Mouse (Mus musculus) limb, embryonic 10.5 days (tissue): ENCODE measurements at regions not wholly inside any gene's neighbourhood (a gene's known extent, or its start where the extent isn't known, plus 50 kb on each side); places are given as distances from the start of the nearest gene placed in this dataset.

ENCODE experiments used
- DNase-seq: peaks from one replicate; pipeline ENCODE4 v3.0.0-alpha.2; 2017; ENCODE audit warnings: low spot score
- H3K27ac ChIP-seq: fragments of 300-500 bp; sonication (generic); 2 replicates; pipeline ENCODE4 v1.5.1; 2016; ENCODE audit warnings: mild to moderate bottlenecking
- H3K27me3 ChIP-seq: fragments of 300-500 bp; sonication (generic); 2 replicates; pipeline ENCODE4 v1.6.1; 2016; ENCODE audit warnings: low read depth, mild to moderate bottlenecking; ENCODE audit not compliant: poor library complexity, severe bottlenecking
- H3K36me3 ChIP-seq: fragments of 300-500 bp; sonication (generic); 2 replicates; pipeline ENCODE4 v1.6.1; 2016; ENCODE audit warnings: mild to moderate bottlenecking, moderate library complexity
- H3K4me1 ChIP-seq: fragments of 300-500 bp; sonication (generic); 2 replicates; pipeline ENCODE4 v1.6.1; 2016
- H3K4me3 ChIP-seq: fragments of 300-500 bp; sonication (generic); 2 replicates; pipeline ENCODE4 v1.5.1; 2016; ENCODE audit warnings: mild to moderate bottlenecking, moderate library complexity
- H3K9me3 ChIP-seq: fragments of 300-500 bp; sonication (generic); replicated peaks from 2 replicates; pipeline ENCODE4 v1.6.1; 2016; ENCODE audit warnings: mild to moderate bottlenecking
- WGBS: fragments of 180-500 bp; shearing (Covaris S2); methylation state at CpG from one replicate; pipeline ENCODE4 v1.1.7; 2016; 5-methylcytosine and 5-hydroxymethylcytosine counted together

DNA sequence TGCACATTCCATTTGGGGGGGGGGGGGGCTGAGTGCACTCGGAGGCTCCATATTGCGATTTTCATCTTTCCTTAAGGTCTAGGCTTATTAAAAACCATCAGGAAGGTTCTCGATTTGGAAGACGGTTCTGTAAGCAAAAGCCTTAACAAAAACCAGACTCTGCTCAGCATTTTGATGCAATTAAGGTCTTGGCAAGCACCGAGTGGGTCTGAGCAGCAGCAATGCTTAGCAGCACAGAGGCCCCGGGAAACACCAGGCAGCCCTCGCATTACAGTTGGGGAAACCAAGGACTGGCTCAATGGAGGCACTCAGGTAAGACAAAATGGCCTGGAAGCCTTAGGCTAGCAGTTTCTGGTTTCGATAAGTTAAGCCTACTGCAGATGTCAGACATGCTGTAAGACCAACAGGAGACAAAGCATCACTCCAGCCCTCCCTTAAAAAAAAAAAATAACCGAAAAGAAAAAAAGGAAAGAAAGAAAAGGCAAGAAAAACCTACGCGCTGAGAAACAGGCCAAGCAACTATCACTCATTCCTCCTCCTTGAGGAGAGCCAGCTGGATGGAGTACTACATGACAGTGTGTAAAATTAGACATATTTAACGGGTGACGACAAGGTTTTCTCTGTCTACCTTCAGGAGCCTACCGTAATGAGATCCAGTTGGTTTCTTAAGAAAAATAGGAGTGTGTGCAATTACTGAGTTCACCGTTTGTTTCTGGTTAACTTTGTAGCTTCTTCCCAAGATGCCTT, 436.3 kb upstream of the Zmiz1 start:
- DNase-seq: no peak
- H3K27ac ChIP-seq: peak overlapping the region; percentile 87
- H3K4me3 ChIP-seq: no peak overlapping the region
- no peaks in the 10 kb centered on the region for H3K36me3 ChIP-seq
- H3K9me3 ChIP-seq: no peaks in the 10 kb centered on the region
- H3K27me3 ChIP-seq: peaks cover 5% of the 10 kb centered on the region; the same call in 1 of the 2 replicates
- peaks cover 58% of the 10 kb centered on the region for H3K4me1 ChIP-seq
- whole genome bisulfite sequencing: 44% methylated on average over 15 of the region's 15 CpGs

DNA sequence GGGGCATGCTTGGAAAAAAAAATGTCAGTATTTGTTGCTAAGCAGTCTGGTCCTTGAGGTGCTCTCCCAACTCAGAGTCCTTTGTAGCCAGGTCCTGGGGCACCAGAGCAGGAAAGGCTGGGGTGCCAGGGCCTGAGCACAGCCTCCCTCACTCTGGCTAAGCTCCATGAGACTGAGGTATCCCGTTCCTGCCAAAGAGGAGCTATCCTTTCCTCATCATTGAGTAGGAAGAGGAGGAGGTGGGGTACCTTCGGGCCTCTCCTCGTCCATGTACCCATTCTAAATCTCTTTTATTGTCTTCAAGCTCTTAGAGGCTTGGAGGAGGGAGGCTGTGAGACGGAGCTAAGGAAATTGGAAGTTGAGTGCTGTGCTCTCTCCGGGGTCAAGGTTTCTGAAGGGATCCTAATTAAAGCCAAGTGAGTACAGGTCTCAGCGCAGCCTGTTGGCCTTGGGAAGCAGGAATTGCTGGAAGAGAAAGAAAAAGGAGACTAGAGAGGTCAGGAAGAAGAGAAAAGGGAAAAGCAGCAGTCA, 435.6 kb upstream of the Zmiz1 start:
- WGBS: 32% methylated on average over 6 of the region's 6 CpGs
- no peaks in the 10 kb centered on the region for H3K36me3 ChIP-seq
- no peaks in the 10 kb centered on the region for H3K9me3 ChIP-seq
- peaks cover 8% of the 10 kb centered on the region; the same call in 1 of the 2 replicates for H3K27me3 ChIP-seq
- H3K27ac ChIP-seq: peak overlapping the region; percentile 87
- H3K4me3 ChIP-seq: peak overlapping the region; percentile 7; the same call in 1 of the 2 replicates
- DNase-seq: peak; percentile 50
- H3K4me1 ChIP-seq: peaks cover 58% of the 10 kb centered on the region

DNA sequence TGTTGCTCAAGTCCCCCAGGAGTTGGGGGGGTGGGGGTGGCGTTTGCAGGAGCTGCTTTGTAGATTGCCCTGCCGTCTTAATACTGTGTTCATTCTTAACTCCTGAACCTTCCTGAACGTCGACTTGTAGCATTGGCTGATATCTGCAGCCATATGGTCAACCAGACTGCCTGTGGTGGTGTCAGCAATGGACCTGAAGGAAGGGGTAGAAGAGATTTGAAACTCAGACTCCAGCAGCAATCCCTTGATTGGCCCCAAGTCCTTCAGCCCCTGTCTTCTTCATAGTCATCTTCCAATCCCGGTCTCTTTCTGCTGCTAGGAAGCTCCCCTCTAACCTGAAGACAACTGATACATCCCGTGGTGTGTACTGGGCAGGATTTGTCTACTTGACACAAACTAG, 433.9 kb upstream of the Zmiz1 start:
- WGBS: 84% methylated on average over 6 of the region's 6 CpGs
- H3K9me3 ChIP-seq: no peaks in the 10 kb centered on the region
- peaks cover 8% of the 10 kb centered on the region; the same call in 1 of the 2 replicates for H3K27me3 ChIP-seq
- no peaks in the 10 kb centered on the region for H3K36me3 ChIP-seq
- H3K27ac ChIP-seq: 0 out of 2 replicates have a peak overlapping the region, but pooled peaks have one; percentile 1
- DNase-seq: no peak
- H3K4me3 ChIP-seq: no peak overlapping the region
- H3K4me1 ChIP-seq: peaks cover 52% of the 10 kb centered on the region

DNA sequence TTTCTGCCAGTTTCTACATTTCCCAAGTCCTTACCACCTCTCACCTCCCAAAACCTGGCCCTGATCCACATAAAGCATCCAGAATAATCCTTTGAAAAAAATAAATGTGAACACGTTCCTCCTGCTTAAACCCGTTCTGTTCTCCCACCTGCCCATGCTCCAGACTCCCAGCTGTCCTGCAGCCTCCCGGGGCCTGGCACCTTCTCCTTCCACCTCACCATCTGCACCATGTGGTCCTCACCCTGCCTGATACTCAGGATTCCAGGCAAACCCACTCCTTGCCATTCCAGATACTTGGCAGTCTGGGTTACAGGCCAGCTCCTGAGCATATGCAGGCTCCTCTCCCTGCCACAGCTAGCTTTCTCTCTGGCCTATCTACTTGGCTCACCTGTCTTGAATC, 431.9 kb upstream of the Zmiz1 start:
- peaks cover 8% of the 10 kb centered on the region; the same call in 1 of the 2 replicates for H3K27me3 ChIP-seq
- H3K4me1 ChIP-seq: peaks cover 40% of the 10 kb centered on the region
- H3K27ac ChIP-seq: peak overlapping the region; percentile 36; the same call in 1 of the 2 replicates
- 84% methylated on average over 3 of the region's 3 CpGs for WGBS
- H3K4me3 ChIP-seq: no peak overlapping the region
- H3K36me3 ChIP-seq: no peaks in the 10 kb centered on the region
- DNase-seq: no peak
- H3K9me3 ChIP-seq: no peaks in the 10 kb centered on the region

DNA sequence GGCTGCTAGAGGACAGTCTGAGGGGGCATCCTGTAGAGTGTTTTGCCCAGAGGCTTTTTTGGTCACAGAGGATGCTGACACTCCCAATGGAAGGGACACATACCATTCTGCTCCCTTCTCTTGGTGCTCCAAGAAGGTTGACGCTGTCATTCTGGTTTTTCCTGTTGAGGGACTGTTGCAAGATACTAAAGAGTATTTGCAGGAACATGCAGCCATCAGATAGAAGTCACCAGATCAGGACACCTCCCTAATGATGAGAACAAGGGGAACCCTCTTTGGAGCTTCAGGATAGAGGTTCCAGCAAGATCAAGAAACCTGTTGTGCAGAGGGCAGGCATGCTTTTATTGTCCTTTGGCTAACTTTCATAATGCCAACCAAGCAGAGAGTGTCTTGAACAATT, 431.1 kb upstream of the Zmiz1 start:
- H3K4me1 ChIP-seq: peaks cover 39% of the 10 kb centered on the region
- H3K27ac ChIP-seq: peak overlapping the region; percentile 36; the same call in 1 of the 2 replicates
- H3K9me3 ChIP-seq: no peaks in the 10 kb centered on the region
- no peak for DNase-seq
- 87% methylated on average over 1 of the region's 1 CpGs for WGBS
- H3K27me3 ChIP-seq: peaks cover 8% of the 10 kb centered on the region; the same call in 1 of the 2 replicates
- H3K4me3 ChIP-seq: no peak overlapping the region
- no peaks in the 10 kb centered on the region for H3K36me3 ChIP-seq

DNA sequence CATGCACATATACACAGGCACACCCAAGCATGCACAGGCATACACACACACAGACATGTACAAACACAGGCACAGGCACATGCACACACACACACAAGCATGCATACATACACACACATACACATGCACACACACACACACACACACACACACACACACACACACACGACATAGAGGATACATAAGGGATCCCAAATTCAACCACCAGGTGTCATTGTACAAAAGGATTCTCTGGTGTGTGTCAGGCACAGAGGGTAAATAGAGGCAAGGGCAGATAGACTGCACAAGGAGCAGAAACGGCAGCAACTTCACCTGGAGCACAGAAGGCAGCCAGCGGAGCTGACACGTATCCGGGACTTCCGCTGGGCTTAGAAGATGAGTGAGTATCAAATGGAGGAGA, 428.1 kb upstream of the Zmiz1 start:
- WGBS: 85% methylated on average over 6 of the region's 6 CpGs
- no peak for DNase-seq
- H3K27ac ChIP-seq: no peak overlapping the region
- H3K4me1 ChIP-seq: peaks cover 21% of the 10 kb centered on the region
- peaks cover 8% of the 10 kb centered on the region; the same call in 1 of the 2 replicates for H3K27me3 ChIP-seq
- H3K9me3 ChIP-seq: no peaks in the 10 kb centered on the region
- H3K4me3 ChIP-seq: no peak overlapping the region
- H3K36me3 ChIP-seq: no peaks in the 10 kb centered on the region

DNA sequence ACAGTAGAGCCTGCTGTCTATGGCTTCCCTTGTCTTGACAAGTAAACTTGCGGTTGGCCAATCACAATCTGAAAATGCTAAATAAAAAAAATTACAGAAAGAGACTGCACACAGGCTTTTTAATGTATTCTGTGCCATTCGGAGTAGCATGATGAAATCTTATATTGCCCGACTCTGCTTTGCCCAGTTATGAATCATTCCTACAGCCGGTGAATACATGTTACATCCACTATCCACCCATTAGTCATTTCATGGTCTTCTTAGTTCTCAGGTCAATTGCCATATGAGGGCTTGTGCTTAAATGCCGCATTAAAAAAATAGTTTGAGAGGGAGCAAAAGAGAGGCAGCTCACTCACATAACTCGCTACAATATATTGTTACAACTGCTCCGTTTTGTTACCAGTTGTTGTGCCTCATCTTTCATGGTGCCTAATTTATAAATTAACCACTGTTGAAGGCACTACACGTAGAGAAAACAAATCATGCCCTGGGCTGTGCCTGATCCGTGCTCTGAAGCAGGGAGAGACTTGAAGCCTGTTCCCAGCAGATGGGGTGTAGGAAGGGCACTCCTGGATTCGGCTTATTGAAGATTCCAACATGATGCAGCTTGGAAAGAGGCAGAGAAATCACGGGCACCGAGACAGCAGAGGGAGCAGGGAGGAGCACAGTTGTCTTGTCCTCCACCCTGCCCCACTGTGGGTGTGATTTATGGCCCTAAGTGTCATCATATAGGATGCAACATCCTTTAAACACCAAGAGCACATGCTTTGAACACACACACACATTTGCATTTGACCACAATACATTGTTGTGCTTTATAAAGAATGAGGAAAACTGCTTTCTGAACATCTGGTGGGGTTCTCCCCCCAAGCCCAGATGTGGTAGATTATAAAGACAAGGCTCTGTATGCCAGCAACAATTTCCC, 427.0 kb upstream of the Zmiz1 start:
- Histone ChIP-seq H3K27me3 (peaks cover 8% of the 10 kb centered on the region; the same call in 1 of the 2 replicates), H3K4me1 (peaks cover 25% of the 10 kb centered on the region), H3K9me3 (no peaks in the 10 kb centered on the region), H3K4me3 (no peak overlapping the region), H3K27ac (peak overlapping the region; percentile 20; the same call in 1 of the 2 replicates), H3K36me3 (no peaks in the 10 kb centered on the region)
- WGBS: 85% methylated on average over 12 of the region's 12 CpGs
- DNase-seq: no peak

DNA sequence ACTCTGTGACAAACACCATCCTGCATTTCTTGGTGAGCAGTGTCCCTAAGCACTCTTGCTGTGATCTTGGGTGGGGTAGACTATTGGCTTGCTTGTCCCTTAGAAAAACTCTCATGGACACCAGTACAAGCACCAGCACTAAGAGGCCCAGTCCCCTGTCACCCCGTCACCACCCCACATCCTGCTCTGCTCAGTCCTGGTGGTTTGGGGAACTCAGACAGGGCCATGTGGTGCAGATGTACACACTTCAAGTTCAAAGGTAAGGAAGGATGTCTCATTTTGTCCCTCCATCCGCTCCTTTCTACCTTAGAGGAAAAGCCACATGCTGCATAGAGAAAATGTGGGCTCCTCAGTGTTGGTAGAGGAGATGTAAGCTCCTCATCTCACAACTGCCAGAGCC, 426.1 kb upstream of the Zmiz1 start:
- H3K36me3 ChIP-seq: no peaks in the 10 kb centered on the region
- no peak for DNase-seq
- H3K27ac ChIP-seq: peak overlapping the region; percentile 20
- H3K4me1 ChIP-seq: peaks cover 23% of the 10 kb centered on the region
- 95% methylated on average over 2 of the region's 2 CpGs for WGBS
- H3K9me3 ChIP-seq: no peaks in the 10 kb centered on the region
- H3K27me3 ChIP-seq: 0 out of 2 replicates have a peak, but pooled peaks cover under 1% of the 10 kb centered on the region
- no peak overlapping the region for H3K4me3 ChIP-seq

DNA sequence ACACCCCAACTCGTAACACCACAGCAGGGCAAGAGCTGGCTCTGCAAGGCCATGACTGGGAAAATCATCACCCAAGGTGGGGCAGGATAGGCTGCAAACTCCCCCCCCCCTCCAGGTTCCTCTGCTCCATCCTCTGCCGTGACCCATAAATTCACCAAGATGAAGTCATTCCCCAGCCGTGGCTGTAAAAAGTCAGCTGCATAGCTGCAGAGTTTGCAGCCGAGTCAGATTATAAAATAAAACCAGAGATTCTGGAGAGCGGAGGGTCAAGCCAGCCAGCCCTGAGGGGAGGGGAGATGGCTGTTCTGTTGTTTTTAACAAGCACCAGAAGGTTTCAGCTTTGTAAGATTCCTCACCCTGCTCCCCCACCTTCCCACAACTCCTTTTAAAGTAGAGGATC, 416.7 kb upstream of the Zmiz1 start:
- DNase-seq: peak; percentile 57
- no peaks in the 10 kb centered on the region for H3K9me3 ChIP-seq
- H3K27me3 ChIP-seq: no peaks in the 10 kb centered on the region
- H3K4me1 ChIP-seq: peaks cover 62% of the 10 kb centered on the region
- H3K27ac ChIP-seq: peak overlapping the region; percentile 86
- WGBS: 9% methylated on average over 5 of the region's 5 CpGs
- H3K36me3 ChIP-seq: no peaks in the 10 kb centered on the region
- peak overlapping the region; percentile 11; the same call in 1 of the 2 replicates for H3K4me3 ChIP-seq

DNA sequence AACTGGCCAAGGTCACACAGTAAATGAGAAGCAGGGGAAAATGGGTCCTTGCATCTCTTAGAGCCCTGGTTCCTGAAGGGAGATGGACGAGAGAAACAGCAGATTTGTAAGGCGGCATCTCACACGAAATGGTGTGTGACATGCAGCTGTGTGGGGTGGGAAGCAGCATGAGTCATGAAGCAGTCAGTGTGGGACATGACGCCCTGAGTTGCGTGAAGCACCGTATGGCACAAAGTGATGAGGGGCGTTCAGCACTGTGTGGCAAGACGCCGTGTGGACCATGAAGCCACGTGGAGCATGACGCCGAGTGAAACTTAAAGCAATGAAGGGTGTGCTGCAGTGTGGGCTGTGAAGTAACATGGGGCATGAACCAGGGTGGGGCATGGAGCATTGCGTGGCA, 414.9 kb upstream of the Zmiz1 start:
- Histone ChIP-seq H3K4me1 (peaks cover 59% of the 10 kb centered on the region), H3K4me3 (no peak overlapping the region), H3K27ac (peak overlapping the region; percentile 86), H3K36me3 (no peaks in the 10 kb centered on the region), H3K9me3 (no peaks in the 10 kb centered on the region), H3K27me3 (no peaks in the 10 kb centered on the region)
- no peak for DNase-seq
- 95% methylated on average over 13 of the region's 13 CpGs for WGBS

DNA sequence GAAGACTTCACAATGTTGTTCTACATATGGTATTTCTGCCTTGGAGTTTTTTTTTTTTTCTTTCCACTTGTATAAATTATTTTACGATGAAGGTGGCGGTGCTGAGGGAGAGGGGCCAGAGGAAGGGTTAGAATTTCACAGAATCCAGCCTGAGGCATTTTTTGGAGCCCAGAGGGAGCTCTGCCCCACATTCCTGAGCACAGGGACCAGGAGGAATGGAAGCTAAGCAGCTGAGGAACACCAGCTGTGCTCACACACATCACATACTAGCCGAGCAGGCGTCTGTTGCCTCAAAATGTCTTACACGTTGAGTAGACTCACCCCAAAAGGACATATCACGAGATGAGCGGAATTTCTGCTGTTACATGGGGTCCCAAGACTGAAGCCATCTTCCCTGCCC, 414.1 kb upstream of the Zmiz1 start:
- Histone ChIP-seq H3K36me3 (no peaks in the 10 kb centered on the region), H3K27ac (peak overlapping the region; percentile 86), H3K4me1 (peaks cover 54% of the 10 kb centered on the region), H3K9me3 (no peaks in the 10 kb centered on the region), H3K27me3 (no peaks in the 10 kb centered on the region), H3K4me3 (no peak overlapping the region)
- WGBS: 54% methylated on average over 7 of the region's 7 CpGs
- no peak for DNase-seq

DNA sequence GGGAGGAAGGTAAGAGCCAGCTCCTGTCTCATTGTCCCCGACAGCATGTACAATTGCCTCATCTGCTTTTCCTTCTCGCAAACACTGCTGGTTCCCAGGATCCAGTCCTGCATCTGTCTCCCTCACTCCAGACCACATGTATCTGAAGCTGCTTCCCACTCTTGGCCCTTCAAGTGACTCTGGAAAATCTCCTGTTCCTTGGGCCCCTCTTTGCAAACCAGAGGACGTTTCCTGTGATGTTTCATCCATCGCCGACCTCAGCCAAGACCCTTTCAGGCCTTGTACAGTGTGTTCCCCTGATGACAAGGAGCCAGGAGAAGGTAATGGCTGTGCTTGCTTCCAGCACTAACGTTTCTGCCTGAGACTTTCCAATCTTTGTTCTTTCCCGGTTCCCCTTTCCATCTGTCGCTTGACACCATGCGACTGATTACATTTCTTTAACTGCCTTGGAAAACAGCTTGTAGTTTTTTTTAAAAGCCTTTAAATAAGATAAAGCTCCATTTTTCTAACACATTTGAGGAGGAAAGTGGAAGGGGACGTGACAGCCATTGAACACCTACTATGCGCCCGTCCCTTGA, 408.2 kb upstream of the Zmiz1 start:
- Histone ChIP-seq H3K27ac (peak overlapping the region; percentile 90), H3K36me3 (no peaks in the 10 kb centered on the region), H3K4me1 (peaks cover 46% of the 10 kb centered on the region), H3K4me3 (no peak overlapping the region), H3K9me3 (no peaks in the 10 kb centered on the region), H3K27me3 (no peaks in the 10 kb centered on the region)
- 63% methylated on average over 12 of the region's 12 CpGs for WGBS
- DNase-seq: no peak
